Mouse (Mus musculus) ES-E14 (cell line): Measurements from ENCODE around the gene Tff2. TPM values are rescaled to one million over a fixed set of nuclear protein-coding genes. Genes with fewer than 3 reads are reported as not detected.

Experiments
- DNase-seq: peaks from one replicate; pipeline ENCODE4 v3.0.0-alpha.2; 2013; ENCODE audit warnings: low read depth, low spot score
- H3K27ac ChIP-seq: 2 replicates; pipeline ENCODE4 v1.5.1; 2012; ENCODE audit warnings: low read depth, mild to moderate bottlenecking, low read length, moderate library complexity, mixed read lengths; ENCODE audit not compliant: poor library complexity, insufficient read depth, severe bottlenecking
- H3K36me3 ChIP-seq: 2 replicates; pipeline ENCODE4 v1.6.1; 2012; ENCODE audit warnings: mild to moderate bottlenecking, low read length, moderate library complexity, mixed read lengths; ENCODE audit not compliant: control insufficient read depth, poor library complexity, insufficient read depth, severe bottlenecking
- H3K4me1 ChIP-seq, 2 experiments: fragments of 150-350 bp in 1 of 2; sonication (generic) in 1 of 2; 2 replicates each; pipeline ENCODE4 v1.6.1; 2012; ENCODE audit warnings: low read length in 2 of 2, mild to moderate bottlenecking in 1 of 2, mixed read lengths in 1 of 2; ENCODE audit not compliant: control insufficient read depth in 2 of 2, insufficient read depth in 2 of 2, poor library complexity in 1 of 2
- H3K4me3 ChIP-seq, 2 experiments: fragments of 150-350 bp in 1 of 2; sonication (generic) in 1 of 2; 2 replicates each; pipeline ENCODE4 v1.5.1; 2012; ENCODE audit warnings: low read length in 2 of 2, low read depth in 1 of 2, mild to moderate bottlenecking in 1 of 2, mixed read lengths in 1 of 2; ENCODE audit not compliant: insufficient read depth in 1 of 2, poor library complexity in 1 of 2, severe bottlenecking in 1 of 2
- H3K9ac ChIP-seq: 2 replicates; pipeline ENCODE4 v1.6.1; 2012; ENCODE audit warnings: low read depth, mild to moderate bottlenecking, low read length, mixed read lengths; ENCODE audit not compliant: poor library complexity, insufficient read depth, severe bottlenecking
- H3K9me3 ChIP-seq: fragments of 150-350 bp; sonication (generic); 2 replicates; pipeline ENCODE4 v1.6.1; 2012; ENCODE audit warnings: low read depth, mild to moderate bottlenecking, low read length; ENCODE audit not compliant: control insufficient read depth, insufficient read depth
- CHD2 ChIP-seq: IDR thresholded peaks from 2 replicates; pipeline ENCODE4 v1.6.1; 2014; ENCODE audit warnings: mild to moderate bottlenecking, low read depth, low read length, inconsistent platforms
- HCFC1 ChIP-seq: IDR thresholded peaks from 2 replicates; pipeline ENCODE4 v1.6.1; 2012; ENCODE audit warnings: low read length, inconsistent platforms, borderline replicate concordance; ENCODE audit not compliant: insufficient read depth
- MAFK ChIP-seq: IDR thresholded peaks from 2 replicates; pipeline ENCODE4 v1.6.1; 2014; ENCODE audit warnings: mild to moderate bottlenecking, low read depth, low read length, inconsistent platforms; ENCODE audit not compliant: insufficient read depth
- ZC3H11A ChIP-seq: IDR thresholded peaks from 2 replicates; pipeline ENCODE4 v1.6.1; 2012; ENCODE audit warnings: low read depth, mild to moderate bottlenecking, inconsistent platforms, low read length, borderline replicate concordance
- ZNF384 ChIP-seq: IDR thresholded peaks from 2 replicates; pipeline ENCODE4 v1.6.1; 2012; ENCODE audit warnings: low read depth, low read length, inconsistent platforms
- in situ Hi-C, 2 experiments: fragments of 600-800 bp; cut with MboI; formaldehyde crosslinking; loops; one replicate each; pipeline ENCODE4 v1.15.1; 2025; ENCODE audit warnings: low sequenced_read_pairs in 2 of 2, inconsistent platforms in 1 of 2; ENCODE audit not compliant: unreplicated experiment in 2 of 2
- total RNA-seq: library from RNA; depleted of rRNA; stranded (reverse); fragments of 300-350 nt; gene quantifications from 2 replicates; pipeline ENCODE4 v1.2.3, GENCODE M21; 2012; rRNA removed

Gene Tff2
- total RNA-seq = not detected in 2 replicates

DNA sequence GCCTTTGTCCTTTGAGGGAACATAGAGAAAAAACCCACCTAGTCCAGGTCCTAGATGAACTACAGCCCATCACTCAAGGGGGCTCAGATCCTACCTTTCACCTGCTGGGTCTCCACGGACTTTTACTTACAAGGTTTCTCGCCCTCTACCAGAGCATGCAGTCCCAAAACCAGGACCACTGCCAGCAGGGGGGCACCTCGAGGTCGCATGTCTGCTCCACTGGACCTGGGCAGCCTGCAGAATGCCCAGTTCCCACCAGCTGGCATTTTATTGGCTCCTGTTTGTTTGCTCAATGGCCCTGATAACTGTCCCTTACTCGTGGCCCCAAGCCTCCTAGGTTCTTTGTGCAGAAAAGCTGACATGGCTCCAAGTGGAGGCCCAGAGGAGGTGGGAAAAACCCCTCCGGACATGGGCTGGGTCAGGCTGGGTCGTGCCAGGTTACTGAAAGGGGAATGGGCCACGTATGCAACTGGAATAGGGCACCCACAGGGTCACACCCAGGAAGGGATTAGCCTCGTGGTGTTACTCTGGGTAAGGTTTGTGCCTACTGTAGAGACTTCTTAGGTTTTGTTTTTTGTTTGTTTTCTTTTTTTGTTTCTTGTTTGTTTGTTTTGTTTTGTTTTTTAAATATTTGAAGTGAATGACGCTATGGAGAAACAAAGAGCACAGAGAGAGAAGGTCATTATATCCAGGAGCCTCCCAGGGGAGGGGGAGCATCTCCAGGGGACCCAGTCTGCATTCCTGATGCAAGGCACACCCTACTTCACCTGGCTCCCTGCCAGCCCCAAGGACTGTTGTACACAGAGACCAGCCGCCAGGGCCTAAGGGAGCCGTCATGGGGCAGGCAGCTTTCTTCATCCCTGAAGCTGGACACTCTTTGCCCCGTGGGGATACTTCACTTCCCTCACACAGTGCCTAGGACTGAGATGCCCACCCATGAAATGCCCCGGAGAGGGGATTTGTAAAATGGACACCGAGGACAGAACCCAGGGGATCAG lies at the start of gene Tff2:
Tff2 (minus strand) TSS at position 243 of the 998 bp plus-strand sequence.
- peak; percentile 45 for DNase-seq
- TF ChIP-seq CHD2 (no peak), ZNF384 (no peak), ZC3H11A (no peak), HCFC1 (no peak), MAFK (no peak)
- in situ Hi-C loops = no loop called here
- no peaks in the 10 kb centered on the region for H3K9me3 ChIP-seq
- no peaks in the 10 kb centered on the region for H3K36me3 ChIP-seq
- H3K4me3 ChIP-seq = no peak within 1 kb of the TSS
- H3K9ac ChIP-seq = no peak within 1 kb of the TSS
- H3K27ac ChIP-seq = no peak within 1 kb of the TSS
- peaks cover 0 to 6% of the 10 kb centered on the region in 2 experiments; a peak in 1 of 4 replicates for H3K4me1 ChIP-seq

DNA sequence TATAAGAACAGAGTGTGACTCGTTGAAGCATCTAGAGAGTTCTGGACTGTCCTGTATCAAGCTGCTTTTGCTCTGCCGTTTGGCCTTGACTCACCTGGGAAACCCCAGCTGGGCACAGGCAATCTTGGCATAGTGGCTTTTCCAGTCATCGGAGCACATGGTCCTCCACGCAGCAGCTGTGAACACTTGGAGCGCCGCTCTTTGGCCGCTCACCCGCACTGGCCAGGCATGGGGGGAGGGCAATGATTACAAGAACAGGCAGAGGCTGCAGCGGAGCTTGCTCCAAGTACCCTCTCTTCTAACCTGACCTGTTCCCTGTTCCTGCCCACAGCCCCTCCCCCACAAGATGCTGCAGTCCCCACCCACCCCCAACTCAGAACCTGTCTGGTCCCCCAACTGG lies 49.3 kb upstream of the Tff2 start:
- TF ChIP-seq ZC3H11A (no peak), MAFK (no peak), CHD2 (no peak), HCFC1 (no peak), ZNF384 (no peak)
- Histone ChIP-seq H3K27ac (no peak overlapping the region), H3K4me3 (no peak overlapping the region), H3K9me3 (no peaks in the 10 kb centered on the region), H3K9ac (no peak overlapping the region), H3K36me3 (no peaks in the 10 kb centered on the region), H3K4me1 (peaks cover 0 to 2% of the 10 kb centered on the region in 2 experiments; a peak in 1 of 4 replicates)
- DNase-seq = no peak
- in situ Hi-C loops = no loop called here

DNA sequence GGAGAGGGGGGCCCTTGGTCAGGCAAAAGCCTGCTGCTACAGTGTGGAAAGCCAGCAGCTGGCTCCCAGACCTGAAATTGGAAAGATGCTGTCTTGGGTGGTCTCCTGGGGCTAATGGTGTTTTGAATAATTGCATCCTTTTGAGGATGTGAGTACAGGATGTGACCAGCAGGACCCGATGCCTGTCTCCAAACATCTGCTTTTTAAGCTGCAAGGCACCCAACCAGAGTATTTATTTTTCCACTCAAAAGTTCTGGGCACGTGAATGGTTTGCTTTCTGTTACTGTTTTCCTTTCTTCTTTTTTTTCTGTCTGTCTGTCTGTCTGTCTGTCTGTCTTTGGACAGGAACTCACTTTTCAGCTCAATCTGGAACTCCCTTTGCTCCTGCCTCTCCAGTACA lies 48.6 kb upstream of the Tff2 start:
- in situ Hi-C loops = no loop called here
- Histone ChIP-seq H3K9me3 (no peaks in the 10 kb centered on the region), H3K4me3 (no peak overlapping the region), H3K36me3 (no peaks in the 10 kb centered on the region), H3K4me1 (peaks cover 0 to 2% of the 10 kb centered on the region in 2 experiments; a peak in 1 of 4 replicates), H3K27ac (no peak overlapping the region), H3K9ac (no peak overlapping the region)
- no peak for DNase-seq
- no peak for TF ChIP-seq CHD2
- no peak for TF ChIP-seq ZNF384
- no peak for TF ChIP-seq MAFK
- TF ChIP-seq HCFC1 = no peak
- no peak for TF ChIP-seq ZC3H11A

DNA sequence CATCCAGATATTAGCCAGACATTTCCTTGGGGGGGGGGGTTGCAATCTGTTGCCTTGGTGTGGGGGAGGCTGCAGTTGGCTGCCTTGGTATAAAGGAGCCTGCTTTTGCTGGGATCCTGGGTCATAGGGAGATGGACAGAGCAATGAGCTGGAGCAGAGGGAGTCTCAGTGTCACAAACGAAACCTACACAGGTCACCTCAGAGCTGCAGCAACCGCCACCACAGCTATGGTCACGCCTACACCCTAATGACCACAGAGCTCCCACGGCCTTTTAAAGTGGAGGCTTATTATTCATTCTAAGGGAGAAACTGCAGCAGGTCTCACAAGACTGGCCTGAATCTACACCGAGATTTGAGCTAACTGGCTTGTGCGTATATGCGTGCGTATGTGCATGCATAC lies 47.7 kb upstream of the Tff2 start:
- no peak overlapping the region for H3K9ac ChIP-seq
- no peak for DNase-seq
- peaks cover 0 to 2% of the 10 kb centered on the region in 2 experiments; a peak in 1 of 4 replicates for H3K4me1 ChIP-seq
- no peaks in the 10 kb centered on the region for H3K9me3 ChIP-seq
- H3K27ac ChIP-seq = no peak overlapping the region
- no peak for TF ChIP-seq ZC3H11A
- TF ChIP-seq HCFC1 = no peak
- no peak for TF ChIP-seq MAFK
- no peak for TF ChIP-seq ZNF384
- no peak for TF ChIP-seq CHD2
- H3K4me3 ChIP-seq = no peak overlapping the region
- H3K36me3 ChIP-seq = no peaks in the 10 kb centered on the region
- in situ Hi-C loops = no loop called here
